Mouse (Mus musculus) liver, embryonic 14.5 days (tissue): ENCODE results near the gene Adh6a.

Experiments used
- CTCF ChIP-seq: IDR thresholded peaks from 2 replicates; pipeline ENCODE4 v1.5.1; 2016; ENCODE audit warnings: antibody characterized with exemption, low read depth, control low read depth
- EP300 ChIP-seq: IDR thresholded peaks from 2 replicates; pipeline ENCODE4 v1.6.1; 2016; ENCODE audit warnings: antibody characterized with exemption, low read depth

DNA sequence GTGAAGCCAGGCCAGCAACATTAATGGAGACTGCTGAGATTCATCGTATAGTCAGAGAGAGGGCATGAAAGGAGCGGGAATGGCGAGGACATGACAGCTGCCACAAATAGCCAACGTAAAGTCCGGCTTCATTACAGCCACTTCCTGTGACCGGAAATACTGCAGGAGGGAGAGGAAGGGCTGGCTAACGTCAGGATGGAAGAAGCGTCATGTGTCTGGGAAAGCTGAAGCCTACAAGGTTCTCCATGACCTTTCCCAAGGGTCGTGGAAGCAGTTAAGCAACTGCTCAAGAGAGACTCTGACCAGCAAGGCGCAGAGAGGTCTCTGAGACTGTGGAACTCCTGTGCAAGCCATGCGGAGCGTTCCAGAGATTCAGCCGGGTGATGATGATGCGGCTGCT lies 28.4 kb downstream of the Adh6a start, which contains the start of gene Adh6b:
- TF ChIP-seq CTCF (no peak), EP300 (no peak)
